Mouse (Mus musculus) small intestine, adult 2 months (tissue): ENCODE measurements around the gene 2310002L09Rik.
"Not testable (repeated sequence)": the region's sequence is repeated elsewhere in the genome, so short reads cannot be mapped to it uniquely, and the experiment has no call there.

ENCODE experiments used
- CTCF ChIP-seq: fragments of 200-500 bp; IDR thresholded peaks from 2 replicates; pipeline ENCODE4 v1.5.1; 2012; ENCODE audit warnings: low read depth, mild to moderate bottlenecking, control low read depth, inconsistent platforms, low read length, moderate library complexity, mixed read lengths; ENCODE audit not compliant: insufficient replicate concordance, insufficient read length; ENCODE audit errors: extremely low read depth
- POLR2A ChIP-seq: fragments of 200-500 bp; IDR thresholded peaks from 2 replicates; pipeline ENCODE4 v1.6.1; 2012; ENCODE audit warnings: low read depth, mild to moderate bottlenecking, control low read depth, inconsistent platforms, low read length, moderate library complexity

DNA sequence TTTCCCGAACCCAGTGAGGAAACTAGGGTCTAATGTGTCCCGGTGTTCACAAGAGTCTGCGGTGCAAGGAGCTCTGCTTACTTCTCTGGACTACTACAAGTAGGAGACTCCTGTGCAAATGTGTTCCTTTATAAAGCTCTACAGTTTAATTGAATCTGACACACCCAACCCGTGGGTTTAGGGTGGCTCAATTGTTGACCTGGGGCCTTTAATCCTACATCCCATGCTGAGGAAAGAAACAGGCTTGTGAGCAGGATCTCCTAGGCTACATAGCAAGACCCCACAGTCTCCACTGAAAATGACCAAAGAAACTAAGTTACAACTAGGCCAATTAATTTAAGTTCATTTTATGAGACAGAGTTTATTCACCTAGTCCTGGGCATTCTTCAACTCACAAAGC is 59.6 kb downstream of the 2310002L09Rik start, which contains the start of gene Gm11757:
- not testable (repeated sequence) for TF ChIP-seq POLR2A, CTCF
